Comparison of ENCODE assay signal across 10 mouse cellular contexts in genomic region chr5:148389007-148389970, GRCm38 (mm10). TPM values are rescaled to one million over a fixed set of nuclear protein-coding genes. Genes with fewer than 3 reads are reported as not detected.
A peak's percentile ranks its signal among the peaks of the same experiment; 100 is the strongest.
DNase-seq lines count a peak whose midpoint lies in the region; ATAC-seq lines count a peak whose summit lies in the region.
"Had no signal": no experiment of that assay in that cellular context is flagged by ENCODE, and none has a peak within 500 bp of the region (broad histone marks: within the 10 kb centered on the region; RNA-seq: fewer than 3 reads in every experiment).

No protein-coding gene starts in this region.

- H3K4me2 ChIP-seq in neural tube, embryonic 15.5 days: 0 out of 2 replicates have a peak overlapping the region, but pooled peaks have one; percentile 6
- H3K4me2 ChIP-seq in liver, embryonic 15.5 days: peak overlapping the region; percentile 54
- H3K4me2 ChIP-seq: forebrain, embryonic 13.5 days; midbrain, embryonic 13.5 days had no signal

- no peak overlapping the region for H3K27ac ChIP-seq in neural tube, embryonic 15.5 days (replicated peaks)
- H3K27ac ChIP-seq in liver, embryonic 15.5 days (replicated peaks): peak overlapping the region; percentile 76
- H3K27ac ChIP-seq: forebrain, embryonic 13.5 days; hindbrain, postnatal 0 days; midbrain, embryonic 13.5 days had no signal

- H3K9me3 ChIP-seq in neural tube, embryonic 15.5 days (replicated peaks): no peaks in the 10 kb centered on the region
- H3K9me3 ChIP-seq in liver, embryonic 15.5 days (replicated peaks): no peaks in the 10 kb centered on the region
- H3K9me3 ChIP-seq: forebrain, embryonic 13.5 days; midbrain, embryonic 13.5 days had no signal

- H3K27me3 ChIP-seq in neural tube, embryonic 15.5 days (replicated peaks): no peaks in the 10 kb centered on the region
- H3K27me3 ChIP-seq in liver, embryonic 15.5 days: no peaks in the 10 kb centered on the region
- H3K27me3 ChIP-seq: forebrain, embryonic 13.5 days; midbrain, embryonic 13.5 days had no signal

- H3K4me1 ChIP-seq in neural tube, embryonic 15.5 days: no peaks in the 10 kb centered on the region
- H3K4me1 ChIP-seq in liver, embryonic 15.5 days (replicated peaks): peaks cover 32% of the 10 kb centered on the region

- 93% methylated on average over 15 of the region's 15 CpGs for WGBS in neural tube, embryonic 15.5 days
- 61% methylated on average over 15 of the region's 15 CpGs for WGBS in liver, embryonic 15.5 days (ENCODE audit: insufficient replicate concordance)

- no peak for ATAC-seq in neural tube, embryonic 15.5 days (ENCODE audit: low FRiP score)
- peak; percentile 70 for ATAC-seq in common myeloid progenitor, adult 5-6 weeks (replicated peaks; ENCODE audit: low read depth, poor library complexity, severe bottlenecking)
- peak; percentile 96 for ATAC-seq in liver, embryonic 15.5 days (ENCODE audit: insufficient read depth)
- ATAC-seq: forebrain, embryonic 13.5 days; hindbrain, postnatal 0 days; midbrain, embryonic 13.5 days had no signal

- DNase-seq in neural tube, embryonic 10.5 days (ENCODE audit: extremely low spot score, low spot score): no peak
- peak; percentile 67 to 72 for DNase-seq in spleen, postnatal 4 days (ENCODE audit: low spot score in 2 of 2)
- no peak for DNase-seq in embryo, embryonic 11 days
- DNase-seq in adrenal gland, postnatal 36 days: no peak

- H3K36me3 ChIP-seq in neural tube, embryonic 15.5 days: no peaks in the 10 kb centered on the region
- H3K36me3 ChIP-seq in liver, embryonic 15.5 days (replicated peaks): peaks cover 61% of the 10 kb centered on the region
- H3K36me3 ChIP-seq: midbrain, embryonic 13.5 days had no signal

- no peak overlapping the region for H3K9ac ChIP-seq in neural tube, embryonic 15.5 days (replicated peaks)
- no peak overlapping the region for H3K9ac ChIP-seq in liver, embryonic 15.5 days
- H3K9ac ChIP-seq: forebrain, embryonic 13.5 days; midbrain, embryonic 13.5 days had no signal

- H3K4me3 ChIP-seq in neural tube, embryonic 15.5 days (replicated peaks): no peak overlapping the region
- no peak overlapping the region for H3K4me3 ChIP-seq in liver, embryonic 15.5 days (replicated peaks)
- H3K4me3 ChIP-seq: forebrain, embryonic 13.5 days; midbrain, embryonic 13.5 days had no signal

RNA-seq across cellular contexts. Expression of gene Slc7a1, which starts 10.4 kb away (rescaled TPM):
- polyA plus RNA-seq in neural tube, embryonic 15.5 days (2015; fragmentation: Nextera tagmentation; extraction: Ambion mirVana): 40.0 and 43.3 TPM in 2 replicates
- 21.3 and 30.3 TPM in 2 replicates for total RNA-seq in common myeloid progenitor, adult 5-6 weeks (2017)
- polyA plus RNA-seq in liver, embryonic 15.5 days (2015; fragmentation: Nextera tagmentation; extraction: Ambion mirVana): 16.3 and 17.0 TPM in 2 replicates
- total RNA-seq in adrenal gland, postnatal 36 days (2021): 100 to 1,000 TPM; 103 to 112 TPM

Comparison
In these comparisons a context has a peak if more than half of its experiments do, and no peak if none do; other contexts are left out.
1. DNase-seq: peak in spleen, postnatal 4 days (2 of 2); none in neural tube, embryonic 10.5 days (single experiment), embryo, embryonic 11 days (single experiment) and adrenal gland, postnatal 36 days (0 of 2).